In genomic region chr3:89847596-89847995, GRCm38 (mm10) we compare ENCODE assay signal across 11 mouse cellular contexts. TPM values are rescaled to one million over a fixed set of nuclear protein-coding genes. Genes with fewer than 3 reads are reported as not detected.
DNase-seq lines count a peak whose midpoint lies in the region; ATAC-seq and TF ChIP-seq lines count a peak whose summit lies in the region.
"Had no signal": no experiment of that assay in that cellular context is flagged by ENCODE, and none has a peak within 500 bp of the region (broad histone marks: within the 10 kb centered on the region; RNA-seq: fewer than 3 reads in every experiment).

No protein-coding gene starts in this region.

- TF ChIP-seq CTCF in lung, embryonic 14.5 days (IDR thresholded peaks at IDR 0.05; ENCODE audit: low read depth), result no peak

- peak; percentile 78 to 88 for DNase-seq in adrenal gland, adult (ENCODE audit: inconsistent age in 2 of 2, low spot score in 1 of 2)
- DNase-seq in adrenal gland, postnatal 14 days, result peak; percentile 82
- DNase-seq in kidney, adult 9 months, result peak; percentile 77
- peak; percentile 83 for DNase-seq in lung, embryonic 14.5 days
- no peak for DNase-seq in urinary bladder, postnatal 25 days (ENCODE audit: low spot score)
- no peak for DNase-seq in T-cell, adult 2 months (ENCODE audit: low spot score)
- no peak for DNase-seq in embryo, embryonic 9.5 days (ENCODE audit: extremely low spot score)
- DNase-seq: right cerebral cortex, postnatal 25 days; thymus, postnatal 25 days had no signal

- H3K27ac ChIP-seq in lung, embryonic 14.5 days (ENCODE audit: low read depth), result peak overlapping the region; percentile 80
- H3K27ac ChIP-seq in midbrain, embryonic 13.5 days, result no peak overlapping the region

- H3K9ac ChIP-seq in lung, embryonic 14.5 days, result no peak overlapping the region
- no peak overlapping the region for H3K9ac ChIP-seq in midbrain, embryonic 13.5 days (replicated peaks)

- peak; percentile 68 for ATAC-seq in lung, embryonic 14.5 days (ENCODE audit: insufficient read depth)
- ATAC-seq in midbrain, embryonic 13.5 days, result no peak

- H3K36me3 ChIP-seq in lung, embryonic 14.5 days (ENCODE audit: insufficient read depth), result no peaks in the 10 kb centered on the region
- H3K36me3 ChIP-seq in midbrain, embryonic 13.5 days, result no peaks in the 10 kb centered on the region

- no peak overlapping the region for H3K4me2 ChIP-seq in lung, embryonic 14.5 days
- H3K4me2 ChIP-seq in midbrain, embryonic 13.5 days (replicated peaks), result no peak overlapping the region

- no peak overlapping the region for H3K4me3 ChIP-seq in lung, embryonic 14.5 days (ENCODE audit: low read depth, low read length)
- no peak overlapping the region for H3K4me3 ChIP-seq in midbrain, embryonic 13.5 days (replicated peaks)

- peaks cover 7% of the 10 kb centered on the region for H3K4me1 ChIP-seq in lung, embryonic 14.5 days (ENCODE audit: insufficient read depth)
- no peaks in the 10 kb centered on the region for H3K4me1 ChIP-seq in midbrain, embryonic 13.5 days (replicated peaks)

- 41% methylated on average over 6 of the region's 6 CpGs for WGBS in lung, embryonic 14.5 days
- WGBS in midbrain, embryonic 13.5 days, result 88% methylated on average over 6 of the region's 6 CpGs

- H3K9me3 ChIP-seq in lung, embryonic 14.5 days (ENCODE audit: low read depth, low read length), result no peaks in the 10 kb centered on the region
- no peaks in the 10 kb centered on the region for H3K9me3 ChIP-seq in midbrain, embryonic 13.5 days

- no peaks in the 10 kb centered on the region for H3K27me3 ChIP-seq in lung, embryonic 14.5 days (ENCODE audit: insufficient read depth, low read length)
- no peaks in the 10 kb centered on the region for H3K27me3 ChIP-seq in midbrain, embryonic 13.5 days

RNA-seq across cellular contexts. Expression of gene She, which starts 16.4 kb away (rescaled TPM):
- 11.7 and 14.1 TPM in 2 replicates for total RNA-seq in adrenal gland, postnatal 14 days (2021)
- 11.7 and 12.1 TPM in 2 replicates for polyA plus RNA-seq in lung, embryonic 14.5 days (2014; fragmentation: Nextera tagmentation; extraction: Ambion mirVana)
- polyA plus RNA-seq in midbrain, embryonic 13.5 days (2015; fragmentation: Nextera tagmentation; extraction: Ambion mirVana), result 1.1 and 1.6 TPM in 2 replicates
- total RNA-seq: monocyte, adult 5-6 weeks had no signal

Comparison
In these comparisons a context has a peak if more than half of its experiments do, and no peak if none do; other contexts are left out.
1. DNase-seq: peak in adrenal gland, adult (2 of 2), adrenal gland, postnatal 14 days (single experiment), kidney, adult 9 months (single experiment) and lung, embryonic 14.5 days (single experiment); none in urinary bladder, postnatal 25 days (single experiment), T-cell, adult 2 months (single experiment) and embryo, embryonic 9.5 days (single experiment).